Mouse (Mus musculus) megakaryocyte-erythroid progenitor cell, adult 5-6 weeks (primary cell): ENCODE results near the gene Mdga2. TPM values are rescaled to one million over a fixed set of nuclear protein-coding genes. Genes with fewer than 3 reads are reported as not detected.

Experiments
- ATAC-seq: replicated peaks from 2 replicates; pipeline ENCODE4 v1.8.0; 2016; ENCODE audit warnings: mild to moderate bottlenecking, inconsistent platforms; ENCODE audit not compliant: severe bottlenecking, poor library complexity, low FRiP score, low TSS enrichment
- total RNA-seq, 2 experiments: library from RNA; stranded (forward) in 1 of 2; stranded (reverse) in 1 of 2; fragments of 200-1000, 215-1000 nt in 1 of 2; fragments of >200 nt in 1 of 2; fragmentation: Nextera tagmentation in 1 of 2; gene quantifications; 2 replicates each; pipeline ENCODE4 v1.2.3; 2014 to 2017

Mdga2 gene
- total RNA-seq, 2 experiments from 2014 or later: not detected

- no peak for ATAC-seq
These were observed 131.9 kb downstream of the Mdga2 start for GRCm38 (mm10) chr12:67090420-67090965.

GRCm38 (mm10) chr12:67059136-67060014 lies 163.0 kb downstream of the Mdga2 start:
- ATAC-seq: peak; percentile 95

- ATAC-seq: no peak
These were observed 165.7 kb downstream of the Mdga2 start for GRCm38 (mm10) chr12:67056621-67057020.

DNA sequence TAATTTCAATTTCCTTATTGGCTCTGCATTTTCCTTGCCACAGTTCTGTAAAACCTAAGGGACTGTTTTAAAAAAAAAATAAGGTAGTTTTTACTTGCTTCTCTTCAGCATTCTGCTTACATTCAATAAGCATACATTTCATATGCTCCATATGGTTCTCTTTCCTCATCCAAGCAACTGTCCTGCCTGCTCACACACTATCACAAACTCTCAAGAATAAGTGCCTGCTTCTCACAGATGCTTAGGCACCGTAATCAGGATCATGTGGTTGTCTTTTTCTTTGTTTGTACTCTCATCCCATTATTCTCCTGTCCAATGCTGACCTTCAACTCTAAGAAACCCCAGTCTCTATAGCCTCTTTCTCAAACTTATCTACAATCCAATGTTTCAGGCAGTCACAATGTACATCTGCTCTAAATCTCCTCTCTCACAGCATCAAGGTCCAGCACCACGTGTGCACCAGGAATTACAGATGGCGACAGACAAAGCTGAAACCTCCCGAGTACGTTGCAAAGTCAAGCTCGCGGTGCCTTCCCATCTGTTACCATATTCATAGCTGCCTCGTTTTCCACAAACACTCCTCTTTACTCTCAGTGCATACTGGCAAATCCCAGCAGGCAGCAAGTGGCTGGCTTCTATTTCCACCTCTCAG lies 177.1 kb downstream of the Mdga2 start:
- no peak for ATAC-seq

DNA sequence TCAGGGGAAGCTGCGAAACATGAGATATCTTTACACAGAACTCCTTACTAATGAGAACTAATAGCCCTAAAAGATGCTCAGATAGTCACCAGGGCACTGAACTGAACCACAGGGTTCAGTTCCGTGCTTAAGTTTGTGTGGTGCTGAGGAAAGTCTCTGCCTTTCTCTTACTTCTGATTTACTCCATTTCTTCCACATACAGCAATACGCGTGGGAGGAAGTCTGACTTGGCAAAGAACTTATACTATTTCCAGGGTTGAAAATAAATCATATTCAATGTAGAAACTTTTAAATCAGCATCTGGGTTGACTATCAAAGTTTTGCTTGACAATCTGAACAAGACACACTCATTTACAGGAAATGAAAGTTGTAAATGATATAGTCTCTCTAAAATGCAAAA lies 180.5 kb downstream of the Mdga2 start:
- ATAC-seq: no peak

DNA sequence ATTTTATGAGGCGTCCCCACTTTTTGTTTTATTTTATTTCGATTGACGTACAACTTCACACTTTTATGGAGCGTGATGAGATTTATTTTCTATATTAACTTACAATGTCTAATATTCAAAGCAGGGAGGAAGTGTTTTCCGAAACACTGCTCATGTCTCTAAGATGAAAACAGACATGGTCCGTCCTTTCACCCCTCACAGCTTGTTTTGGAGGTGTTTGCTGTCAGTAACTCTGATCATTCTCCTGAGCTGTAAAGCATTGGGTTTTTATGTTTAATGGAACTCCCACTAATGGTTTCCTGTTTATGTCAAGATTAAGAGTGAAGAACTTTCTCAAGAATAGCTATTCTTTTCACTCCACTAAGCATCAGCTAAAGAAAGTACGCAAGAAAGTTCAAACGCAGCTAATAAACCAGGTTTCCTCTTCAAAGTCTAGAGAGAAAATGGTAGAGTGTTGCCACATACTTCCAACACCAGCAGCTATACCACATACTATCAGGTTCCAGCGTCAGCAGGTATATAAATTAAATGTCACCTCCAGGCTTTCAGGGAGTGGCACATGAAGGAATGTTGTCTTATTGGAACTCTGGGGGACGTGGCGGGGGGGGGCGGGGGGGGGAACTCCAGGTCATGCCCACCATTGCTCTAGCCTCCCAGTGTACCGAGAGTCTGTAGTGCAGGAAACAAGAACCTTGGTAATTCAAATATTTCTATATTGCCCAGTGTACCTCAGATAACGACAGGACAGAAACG lies 186.7 kb downstream of the Mdga2 start:
- ATAC-seq: no peak

DNA sequence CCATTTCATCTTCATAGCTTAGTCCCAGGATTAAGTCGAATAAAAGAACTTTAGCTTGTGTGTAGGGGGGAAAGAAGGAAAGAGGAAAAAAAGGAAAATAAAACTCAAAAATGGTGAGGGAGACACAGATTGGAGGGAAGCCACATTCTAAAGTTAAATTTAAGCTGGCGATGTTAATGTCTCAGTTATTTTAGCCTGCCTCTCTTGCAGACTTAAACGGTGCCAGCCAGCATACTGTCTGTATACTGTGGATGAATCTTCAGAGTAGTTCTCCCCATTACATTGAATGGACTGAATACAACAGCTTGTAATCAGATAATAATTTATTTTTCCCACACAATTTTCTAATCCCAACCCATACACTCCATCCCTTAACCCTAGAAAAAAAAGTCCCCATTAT lies 205.2 kb downstream of the Mdga2 start:
- ATAC-seq: no peak

- ATAC-seq: no peak
These were observed 211.0 kb downstream of the Mdga2 start for GRCm38 (mm10) chr12:67011368-67011767.

DNA sequence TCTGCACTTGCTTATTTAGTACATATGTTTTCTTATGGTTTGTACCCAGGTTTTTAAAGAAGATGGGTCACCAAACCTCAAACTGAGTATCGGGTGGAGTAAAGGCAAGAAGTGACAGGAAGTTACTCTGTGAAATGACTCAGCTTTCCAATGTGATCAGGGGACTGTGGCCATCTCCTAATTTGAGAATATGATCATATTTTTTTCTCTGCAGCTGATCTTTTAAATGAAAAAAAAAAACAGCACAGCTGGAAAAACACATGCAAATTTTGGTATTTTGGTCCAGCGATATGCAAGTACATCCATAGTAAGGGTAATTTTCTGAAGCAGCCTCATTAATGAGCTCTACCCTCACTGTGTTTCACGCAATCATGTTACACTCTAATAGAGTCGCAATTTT lies 212.0 kb downstream of the Mdga2 start:
- ATAC-seq: no peak

DNA sequence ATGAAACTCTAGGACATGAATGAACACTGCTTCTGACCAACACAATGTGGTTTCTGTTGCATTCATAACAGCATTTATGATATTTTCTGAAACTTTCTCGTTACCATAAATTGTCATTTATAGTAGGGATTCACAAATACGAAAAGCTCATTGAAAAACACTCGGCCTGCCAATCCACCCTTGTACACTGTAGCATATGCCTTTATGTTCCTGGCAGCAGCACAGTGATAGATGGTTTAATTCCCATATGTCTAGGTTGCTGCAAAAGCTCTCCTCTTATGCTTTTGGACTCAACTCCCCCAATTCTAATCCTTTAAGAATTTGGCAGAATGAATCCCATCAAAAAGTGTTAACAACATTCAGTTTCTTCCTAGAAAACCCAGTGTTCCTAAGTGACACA lies 213.2 kb downstream of the Mdga2 start:
- no peak for ATAC-seq

- ATAC-seq: no peak
These were observed 268.2 kb downstream of the Mdga2 start for GRCm38 (mm10) chr12:66954129-66954528.

- ATAC-seq: no peak
These were observed 306.6 kb downstream of the Mdga2 start for GRCm38 (mm10) chr12:66915741-66916140.

GRCm38 (mm10) chr12:66899366-66899765 lies 323.0 kb downstream of the Mdga2 start:
- no peak for ATAC-seq

DNA sequence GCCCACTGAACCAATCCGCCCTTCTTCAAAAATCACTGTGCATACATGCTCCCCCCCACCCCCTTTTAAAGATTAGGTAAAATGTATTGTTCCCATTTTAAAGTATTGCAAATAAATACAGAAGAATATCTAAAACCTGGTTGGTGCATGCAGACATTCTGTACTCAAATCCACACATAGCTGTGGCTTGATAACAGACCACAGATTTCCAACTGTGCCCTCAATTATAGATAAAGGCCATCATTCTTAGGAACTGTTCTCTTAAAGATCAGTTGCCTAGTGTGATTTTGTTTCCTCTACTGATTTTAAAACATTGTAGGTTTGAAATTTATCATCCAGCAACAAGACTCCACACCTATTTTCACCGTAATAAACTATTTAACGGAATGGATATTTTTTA lies 325.6 kb downstream of the Mdga2 start:
- no peak for ATAC-seq

- ATAC-seq: no peak
These were observed 332.1 kb downstream of the Mdga2 start for GRCm38 (mm10) chr12:66890296-66890695.

- ATAC-seq: no peak
These were observed 333.1 kb downstream of the Mdga2 start for GRCm38 (mm10) chr12:66889276-66889675.

DNA sequence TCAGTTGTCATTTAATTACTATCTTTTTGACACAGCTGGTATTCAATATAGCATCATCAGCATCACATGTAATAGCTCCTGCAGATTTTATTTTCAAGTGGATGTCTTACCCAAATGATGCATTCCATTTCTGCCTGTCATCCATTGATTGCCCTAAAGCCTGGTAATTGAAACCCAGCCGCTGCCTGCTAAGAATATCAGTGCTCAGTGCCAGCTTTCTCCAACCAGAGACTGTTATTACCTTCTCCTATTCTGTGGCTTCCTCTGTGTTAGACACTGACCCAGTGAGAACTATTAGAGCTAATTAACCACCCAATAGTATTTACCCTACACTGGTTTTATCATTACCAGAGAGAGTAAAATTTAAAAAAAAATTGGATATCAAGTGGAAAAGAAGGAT lies 333.7 kb downstream of the Mdga2 start:
- no peak for ATAC-seq

GRCm38 (mm10) chr12:66866199-66866598 lies 356.1 kb downstream of the Mdga2 start:
- no peak for ATAC-seq

GRCm38 (mm10) chr12:66853167-66853566 lies 369.2 kb downstream of the Mdga2 start:
- ATAC-seq: no peak

- ATAC-seq: no peak
These were observed 382.0 kb downstream of the Mdga2 start for GRCm38 (mm10) chr12:66840336-66840735.
